Mouse (Mus musculus): ENCODE measurements around the gene Ufsp1. TPM values are rescaled to one million over a fixed set of nuclear protein-coding genes. Genes with fewer than 3 reads are reported as not detected.

The Ufsp1 gene
- polyA plus RNA-seq, 1 experiment from 2014 or later = 29.0 TPM

- Histone ChIP-seq H3K9ac (replicated peaks) (peak within 1 kb of the TSS; percentile 46), H3K27ac (replicated peaks) (peak within 1 kb of the TSS; percentile 73), H3K4me2 (peak within 1 kb of the TSS; percentile 56), H3K4me1 (peaks cover 26% of the 10 kb centered on the region), H3K36me3 (peaks cover 33% of the 10 kb centered on the region), H3K9me3 (replicated peaks) (no peaks in the 10 kb centered on the region), H3K4me3 (replicated peaks) (peak within 1 kb of the TSS; percentile 38), H3K27me3 (replicated peaks) (no peaks in the 10 kb centered on the region)
- peak; percentile 70 for ATAC-seq (ENCODE audit: low FRiP score)
- 18% methylated on average over 30 of the region's 30 CpGs for WGBS
These were observed 20.0 kb downstream of the Ufsp1 start, which contains the start of gene Trip6 for GRCm38 (mm10) chr5:137314193-137315083. TSS of gene Trip6 (minus strand) at chr5:137314404.

GRCm38 (mm10) chr5:137315084-137315903, 20.9 kb downstream of the Ufsp1 start:
- Histone ChIP-seq H3K4me3 (replicated peaks) (no peak overlapping the region), H3K9ac (replicated peaks) (no peak overlapping the region), H3K9me3 (replicated peaks) (no peaks in the 10 kb centered on the region), H3K4me2 (peak overlapping the region; percentile 56; the same call in 1 of the 2 replicates), H3K27ac (replicated peaks) (peak overlapping the region; percentile 73; the same call in 1 of the 2 replicates), H3K36me3 (peaks cover 34% of the 10 kb centered on the region), H3K4me1 (peaks cover 26% of the 10 kb centered on the region), H3K27me3 (replicated peaks) (no peaks in the 10 kb centered on the region)
- ATAC-seq (ENCODE audit: low FRiP score) = no peak
- WGBS = 40% methylated on average over 30 of the region's 30 CpGs

- Histone ChIP-seq H3K4me3 (replicated peaks) (no peak overlapping the region), H3K9me3 (replicated peaks) (no peaks in the 10 kb centered on the region), H3K9ac (replicated peaks) (no peak overlapping the region), H3K4me1 (peaks cover 26% of the 10 kb centered on the region), H3K36me3 (peaks cover 51% of the 10 kb centered on the region), H3K4me2 (no peak overlapping the region), H3K27me3 (replicated peaks) (no peaks in the 10 kb centered on the region), H3K27ac (replicated peaks) (no peak overlapping the region)
- no peak for ATAC-seq (ENCODE audit: low FRiP score)
- WGBS = 90% methylated on average over 8 of the region's 8 CpGs
These were observed 22.9 kb downstream of the Ufsp1 start for GRCm38 (mm10) chr5:137317361-137317760.

DNA sequence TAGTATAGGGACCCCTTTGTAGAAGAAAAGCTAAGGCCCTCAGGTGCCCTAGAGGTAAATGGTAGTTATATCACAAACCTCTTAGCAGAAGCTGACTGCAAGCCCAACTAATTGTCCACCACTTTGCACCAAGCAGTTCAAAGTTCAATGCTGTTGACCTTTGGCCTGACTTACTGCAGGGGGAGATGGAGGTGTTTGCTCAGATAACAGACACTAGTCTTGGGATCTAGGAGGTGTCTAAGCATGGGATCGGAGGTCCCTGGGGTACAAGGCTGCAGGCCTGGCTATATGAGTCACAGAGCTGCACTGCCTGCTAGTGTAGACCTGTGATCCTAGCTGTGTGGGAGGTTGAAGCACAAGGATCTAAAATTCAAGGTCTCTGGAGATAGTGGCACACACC, 24.1 kb downstream of the Ufsp1 start:
- H3K9me3 ChIP-seq (replicated peaks) = no peaks in the 10 kb centered on the region
- 91% methylated on average over 1 of the region's 1 CpGs for WGBS
- H3K27me3 ChIP-seq (replicated peaks) = no peaks in the 10 kb centered on the region
- ATAC-seq (ENCODE audit: low FRiP score) = no peak
- H3K4me1 ChIP-seq = peaks cover 20% of the 10 kb centered on the region
- H3K4me3 ChIP-seq (replicated peaks) = no peak overlapping the region
- H3K27ac ChIP-seq (replicated peaks) = no peak overlapping the region
- peaks cover 60% of the 10 kb centered on the region for H3K36me3 ChIP-seq
- no peak overlapping the region for H3K9ac ChIP-seq (replicated peaks)
- H3K4me2 ChIP-seq = no peak overlapping the region

- no peak overlapping the region for H3K27ac ChIP-seq (replicated peaks)
- no peak overlapping the region for H3K4me2 ChIP-seq
- H3K9ac ChIP-seq (replicated peaks) = no peak overlapping the region
- H3K4me3 ChIP-seq (replicated peaks) = no peak overlapping the region
- ATAC-seq (ENCODE audit: low FRiP score) = no peak
- 95% methylated on average over 3 of the region's 3 CpGs for WGBS
- H3K9me3 ChIP-seq (replicated peaks) = no peaks in the 10 kb centered on the region
- peaks cover 71% of the 10 kb centered on the region for H3K36me3 ChIP-seq
- H3K27me3 ChIP-seq (replicated peaks) = no peaks in the 10 kb centered on the region
- H3K4me1 ChIP-seq = no peaks in the 10 kb centered on the region
These were observed 26.6 kb downstream of the Ufsp1 start for GRCm38 (mm10) chr5:137320996-137321395.

DNA sequence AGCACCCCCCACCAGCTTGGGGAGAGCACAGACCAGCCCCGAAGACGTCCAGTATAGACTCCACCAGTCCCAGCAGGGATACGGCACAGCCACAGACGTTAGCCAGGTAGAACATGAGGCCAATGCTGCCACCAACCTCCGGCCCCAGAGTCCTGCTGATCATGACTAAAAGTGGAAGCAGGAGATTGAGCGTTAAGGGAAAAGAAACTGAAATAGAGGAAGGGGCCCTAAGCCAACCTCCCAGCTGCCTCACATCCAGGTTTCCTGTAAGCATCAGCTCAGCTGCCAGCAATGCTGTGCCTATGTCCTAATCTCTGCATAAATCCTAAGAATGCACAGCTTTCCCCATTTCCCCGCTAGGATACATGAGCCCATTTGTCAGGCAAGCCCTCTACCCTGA, 36.5 kb downstream of the Ufsp1 start:
- no peak overlapping the region for H3K4me3 ChIP-seq (replicated peaks)
- H3K9ac ChIP-seq (replicated peaks) = no peak overlapping the region
- no peaks in the 10 kb centered on the region for H3K27me3 ChIP-seq (replicated peaks)
- no peaks in the 10 kb centered on the region for H3K9me3 ChIP-seq (replicated peaks)
- no peak overlapping the region for H3K4me2 ChIP-seq
- H3K27ac ChIP-seq (replicated peaks) = no peak overlapping the region
- WGBS = 89% methylated on average over 7 of the region's 7 CpGs
- ATAC-seq (ENCODE audit: low FRiP score) = no peak
- H3K4me1 ChIP-seq = peaks cover 20% of the 10 kb centered on the region
- H3K36me3 ChIP-seq = peaks cover 15% of the 10 kb centered on the region

GRCm38 (mm10) chr5:137332857-137333511, 38.6 kb downstream of the Ufsp1 start:
- peak overlapping the region; percentile 76 for H3K9ac ChIP-seq (replicated peaks)
- ATAC-seq (ENCODE audit: low FRiP score) = peak; percentile 43
- peak overlapping the region; percentile 76 for H3K27ac ChIP-seq (replicated peaks)
- no peaks in the 10 kb centered on the region for H3K27me3 ChIP-seq (replicated peaks)
- peak overlapping the region; percentile 62 for H3K4me3 ChIP-seq (replicated peaks)
- no peaks in the 10 kb centered on the region for H3K9me3 ChIP-seq (replicated peaks)
- WGBS = 14% methylated on average over 15 of the region's 15 CpGs
- peaks cover 3% of the 10 kb centered on the region for H3K36me3 ChIP-seq
- H3K4me1 ChIP-seq = peaks cover 26% of the 10 kb centered on the region
- H3K4me2 ChIP-seq = peak overlapping the region; percentile 91

DNA sequence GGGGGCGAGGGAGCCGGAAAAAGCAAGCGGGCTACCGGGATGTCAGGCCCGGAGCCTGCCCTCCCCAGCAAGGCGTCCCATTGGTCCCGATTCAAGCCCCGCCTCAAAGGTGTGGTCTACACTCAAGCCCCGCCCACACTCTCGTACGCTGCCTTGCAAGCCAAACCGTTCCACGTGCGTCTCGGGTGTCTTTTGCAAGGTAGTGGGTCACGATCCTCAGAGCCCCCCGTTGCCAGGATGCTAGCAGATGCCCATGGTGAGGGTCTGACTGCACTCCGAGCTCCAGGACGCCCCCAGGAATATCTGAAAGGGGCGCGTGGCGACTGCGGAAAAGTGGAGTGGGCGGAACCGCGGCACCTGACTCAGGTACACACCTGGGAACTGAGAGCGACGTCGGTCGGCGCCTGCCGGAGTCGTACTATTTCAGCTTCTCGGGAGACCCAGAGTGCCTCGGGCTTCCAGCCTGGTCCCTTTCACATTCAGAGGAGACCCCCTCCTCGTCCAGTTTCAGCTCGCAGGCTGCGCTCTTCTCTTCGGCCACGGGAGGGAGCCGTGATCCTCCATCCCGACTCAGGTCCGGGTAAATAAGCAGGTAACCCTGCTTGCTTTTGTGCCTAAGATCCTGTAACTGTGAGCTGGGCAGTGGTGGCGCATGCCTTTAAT, 39.2 kb downstream of the Ufsp1 start, which contains the start of gene Slc12a9:
Gene Slc12a9 (minus strand): TSS at position 86 of the 663 bp plus-strand sequence.
- Histone ChIP-seq H3K27ac (replicated peaks) (peak within 1 kb of the TSS; percentile 76), H3K9ac (replicated peaks) (peak within 1 kb of the TSS; percentile 76), H3K9me3 (replicated peaks) (no peaks in the 10 kb centered on the region), H3K4me3 (replicated peaks) (peak within 1 kb of the TSS; percentile 62), H3K36me3 (no peaks in the 10 kb centered on the region; the same call in 1 of the 2 replicates), H3K4me2 (peak within 1 kb of the TSS; percentile 91), H3K4me1 (peaks cover 28% of the 10 kb centered on the region), H3K27me3 (replicated peaks) (no peaks in the 10 kb centered on the region)
- peak; percentile 93 for ATAC-seq (ENCODE audit: low FRiP score)
- WGBS = under 1% methylated on average over 44 of the region's 44 CpGs

DNA sequence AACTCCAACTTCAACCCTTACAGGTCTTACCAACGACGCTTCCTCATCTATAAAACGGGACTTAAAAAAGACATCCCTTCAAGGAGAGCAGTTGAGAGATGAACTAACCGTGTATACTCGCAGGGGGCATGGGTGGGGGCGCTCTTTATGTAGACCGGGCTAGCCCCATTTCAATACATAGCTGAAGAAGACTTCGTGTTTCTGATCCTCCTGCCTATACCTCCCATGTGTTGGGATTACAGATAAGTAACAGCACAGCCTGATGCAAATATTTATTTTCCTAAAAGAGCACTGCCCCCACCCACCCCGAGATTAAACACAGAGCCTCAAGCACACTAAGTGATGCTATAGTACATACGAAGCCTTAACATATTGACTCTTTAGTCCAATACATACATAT, 39.9 kb downstream of the Ufsp1 start:
- no peak for ATAC-seq (ENCODE audit: low FRiP score)
- Histone ChIP-seq H3K4me3 (replicated peaks) (peak overlapping the region; percentile 62), H3K27me3 (replicated peaks) (no peaks in the 10 kb centered on the region), H3K9ac (replicated peaks) (no peak overlapping the region), H3K36me3 (no peaks in the 10 kb centered on the region; the same call in 1 of the 2 replicates), H3K4me2 (peak overlapping the region; percentile 91), H3K27ac (replicated peaks) (peak overlapping the region; percentile 76; the same call in 1 of the 2 replicates), H3K9me3 (replicated peaks) (no peaks in the 10 kb centered on the region), H3K4me1 (peaks cover 34% of the 10 kb centered on the region)
- WGBS = 61% methylated on average over 10 of the region's 10 CpGs

DNA sequence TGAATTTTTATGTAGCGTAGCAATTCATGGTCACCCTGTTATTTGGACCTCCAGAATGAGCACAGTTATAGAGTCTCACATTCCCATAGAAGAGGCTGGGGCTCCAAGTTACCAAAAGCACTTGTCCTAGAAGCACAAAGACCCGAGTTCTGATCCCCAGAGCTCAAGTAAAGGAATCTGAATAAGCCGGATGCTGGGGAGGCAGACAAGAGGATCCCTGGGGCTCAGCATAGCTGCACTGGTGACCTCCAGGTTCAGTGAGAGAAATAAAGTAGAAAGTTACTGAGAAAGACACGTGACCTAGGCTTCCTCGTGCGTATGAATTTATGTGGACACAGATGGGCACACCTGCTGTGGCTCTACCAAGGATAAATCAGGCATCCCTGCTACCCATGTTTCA, 40.6 kb downstream of the Ufsp1 start:
- no peak overlapping the region for H3K4me3 ChIP-seq (replicated peaks)
- H3K27me3 ChIP-seq (replicated peaks) = no peaks in the 10 kb centered on the region
- 82% methylated on average over 6 of the region's 6 CpGs for WGBS
- no peak overlapping the region for H3K4me2 ChIP-seq
- H3K9ac ChIP-seq (replicated peaks) = 0 out of 2 replicates have a peak overlapping the region, but pooled peaks have one; percentile 7
- H3K36me3 ChIP-seq = no peaks in the 10 kb centered on the region; the same call in 1 of the 2 replicates
- no peaks in the 10 kb centered on the region for H3K9me3 ChIP-seq (replicated peaks)
- H3K4me1 ChIP-seq = peaks cover 42% of the 10 kb centered on the region
- H3K27ac ChIP-seq (replicated peaks) = no peak overlapping the region
- no peak for ATAC-seq (ENCODE audit: low FRiP score)

DNA sequence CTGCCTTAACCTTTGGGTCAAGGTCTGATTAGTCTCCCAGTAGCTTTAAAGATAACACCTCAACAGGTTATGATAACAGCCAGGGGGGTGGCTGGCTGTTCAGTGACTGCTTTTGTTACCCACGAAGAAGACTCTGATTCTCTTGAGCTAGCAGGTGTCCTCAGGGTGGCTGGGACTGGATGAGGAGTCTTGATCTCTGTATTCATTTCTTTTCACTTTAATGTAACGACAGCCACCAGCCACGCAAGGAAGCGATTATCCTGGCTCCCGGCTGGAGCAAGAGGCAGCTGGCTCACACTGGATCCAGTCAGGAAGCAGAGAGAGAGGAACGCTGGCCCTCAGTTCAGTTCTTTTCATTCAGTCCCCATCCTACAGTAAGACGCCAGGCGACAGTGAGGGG, 42.8 kb downstream of the Ufsp1 start:
- no peak for ATAC-seq (ENCODE audit: low FRiP score)
- 67% methylated on average over 8 of the region's 8 CpGs for WGBS
- no peak overlapping the region for H3K9ac ChIP-seq (replicated peaks)
- peaks cover 38% of the 10 kb centered on the region for H3K4me1 ChIP-seq
- H3K36me3 ChIP-seq = no peaks in the 10 kb centered on the region
- no peaks in the 10 kb centered on the region for H3K9me3 ChIP-seq (replicated peaks)
- no peak overlapping the region for H3K4me3 ChIP-seq (replicated peaks)
- H3K4me2 ChIP-seq = no peak overlapping the region
- H3K27ac ChIP-seq (replicated peaks) = no peak overlapping the region
- no peaks in the 10 kb centered on the region for H3K27me3 ChIP-seq (replicated peaks)

All from neural tube, embryonic 15.5 days (tissue).